Mouse (Mus musculus): ENCODE results near the gene Gm4141. TPM values are rescaled to one million over a fixed set of nuclear protein-coding genes. Genes with fewer than 3 reads are reported as not detected.

Gene Gm4141
- not detected for polyA plus RNA-seq (2017; shearing (Covaris generic))

GRCm38 (mm10) chr7:20576141-20576540 lies at the start of gene Gm4141:
Gene Gm4141 (minus strand): TSS chr7:20576241.

GRCm38 (mm10) chr7:20598921-20599320 lies 22.9 kb upstream of the Gm4141 start, which contains the start of gene Gm4513:
Gene Gm4513 (minus strand): TSS chr7:20599021.

DNA sequence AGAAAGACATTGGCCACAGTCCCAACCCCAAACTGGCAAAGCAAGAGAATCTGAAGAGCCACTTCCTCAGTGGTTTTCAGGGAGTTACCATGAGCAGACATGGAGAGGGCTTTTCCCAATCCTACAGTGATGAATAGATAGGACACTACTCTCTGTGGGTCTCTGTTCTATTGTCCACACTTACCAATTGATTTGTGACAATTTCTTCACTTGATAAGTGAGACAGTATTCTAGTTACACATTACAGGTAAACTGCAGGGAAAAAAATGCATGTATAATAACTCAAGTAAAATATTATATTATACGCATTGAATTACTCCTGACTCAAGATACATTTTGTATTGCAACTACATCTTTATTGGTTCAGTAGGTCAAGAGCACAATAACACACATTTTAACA lies 30.4 kb downstream of the Gm4141 start, which contains the start of gene Gm5726:
TSS of gene Gm5726 (minus strand) at position 101 of the 400 bp plus-strand sequence.

GRCm38 (mm10) chr7:20533537-20533936 lies 42.5 kb downstream of the Gm4141 start, which contains the start of gene Vmn1r104:
Gene Vmn1r104 (plus strand): TSS chr7:20533837.

Other genes starting within 250 kb of the Gm4141 start
- gene Gm4133, start 242.2 kb downstream of the Gm4141 start, polyA plus RNA-seq (2017; shearing (Covaris generic)): not detected
- gene Gm5728, start 200.8 kb downstream of the Gm4141 start, polyA plus RNA-seq (2017; shearing (Covaris generic)): not detected
- gene Vmn1r100, start 158.3 kb downstream of the Gm4141 start, polyA plus RNA-seq (2017; shearing (Covaris generic)): not detected
- not detected for gene Vmn1r101, start 133.6 kb downstream of the Gm4141 start, polyA plus RNA-seq (2017; shearing (Covaris generic))
- gene Gm10670, start 101.3 kb downstream of the Gm4141 start, polyA plus RNA-seq (2017; shearing (Covaris generic)): 0.19 TPM
- gene Vmn1r103, start 65.7 kb downstream of the Gm4141 start, polyA plus RNA-seq (2017; shearing (Covaris generic)): not detected
- 0.26 TPM for gene Vmn1r104, start 42.4 kb downstream of the Gm4141 start, polyA plus RNA-seq (2017; shearing (Covaris generic))
- gene Gm5726, start 30.5 kb downstream of the Gm4141 start, polyA plus RNA-seq (2017; shearing (Covaris generic)): not detected
- not detected for gene Gm4513, start 22.8 kb upstream of the Gm4141 start, polyA plus RNA-seq (2017; shearing (Covaris generic))
- not detected for gene Vmn1r107, start 92.7 kb upstream of the Gm4141 start, polyA plus RNA-seq (2017; shearing (Covaris generic))
- gene Vmn1r111, start 127.0 kb upstream of the Gm4141 start, polyA plus RNA-seq (2017; shearing (Covaris generic)): not detected
- not detected for gene Gm10668, start 154.4 kb upstream of the Gm4141 start, polyA plus RNA-seq (2017; shearing (Covaris generic))
- gene Vmn1r112, start 194.9 kb upstream of the Gm4141 start, polyA plus RNA-seq (2017; shearing (Covaris generic)): not detected
- not detected for gene Vmn1r113, start 211.0 kb upstream of the Gm4141 start, polyA plus RNA-seq (2017; shearing (Covaris generic))
- gene Vmn1r114, start 235.9 kb upstream of the Gm4141 start, polyA plus RNA-seq (2017; shearing (Covaris generic)): not detected

All from CD4-positive, CD25-positive, alpha-beta regulatory T cell (primary cell).